Mouse (Mus musculus): ENCODE data around the gene 2300003K06Rik. TPM values are rescaled to one million over a fixed set of nuclear protein-coding genes. Genes with fewer than 3 reads are reported as not detected.

Gene 2300003K06Rik
- total RNA-seq (2023) = not detected

GRCm38 (mm10) chr11:99837966-99838365 lies at the start of gene 2300003K06Rik:
Gene 2300003K06Rik (minus strand): TSS chr11:99838066.

DNA sequence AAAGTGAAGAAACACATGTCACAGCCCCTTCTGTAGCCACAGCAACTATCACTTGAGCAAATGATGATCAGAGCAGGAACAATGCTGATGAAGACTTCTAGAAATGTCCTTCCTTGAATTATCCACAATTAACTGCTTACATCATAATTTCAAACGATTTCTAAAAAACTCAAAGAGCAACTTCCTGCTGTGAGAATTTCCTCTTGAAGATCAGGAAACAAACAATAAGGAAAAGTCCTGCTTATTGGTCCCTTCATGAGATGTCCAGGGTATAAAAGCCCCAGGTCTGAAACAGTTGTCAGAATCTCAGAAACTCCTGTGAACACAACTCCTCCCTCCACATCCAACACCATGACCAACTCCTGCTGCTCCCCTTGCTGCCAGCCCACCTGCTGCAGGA lies 41.0 kb upstream of the 2300003K06Rik start, which contains the start of gene Gm11567:
Gene Gm11567, plus strand, starts transcription at position 301 of the 400 bp plus-strand sequence.

DNA sequence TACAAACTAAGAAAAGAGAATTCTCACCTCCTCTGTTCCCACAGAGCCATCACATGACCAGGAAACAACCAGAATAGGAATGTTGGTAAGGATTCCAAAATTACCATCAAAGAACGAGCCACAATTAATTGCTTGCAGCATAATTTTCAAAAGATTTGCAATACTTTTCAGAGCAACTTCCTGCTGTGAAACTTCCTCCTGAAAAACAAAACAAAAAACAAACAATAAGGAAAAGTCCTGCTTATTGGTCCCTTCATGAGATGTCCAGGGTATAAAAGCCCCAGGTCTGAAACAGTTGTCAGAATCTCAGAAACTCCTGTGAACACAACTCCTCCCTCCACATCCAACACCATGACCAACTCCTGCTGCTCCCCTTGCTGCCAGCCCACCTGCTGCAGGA lies 35.2 kb upstream of the 2300003K06Rik start, which contains the start of gene Krtap9-1:
Gene Krtap9-1, plus strand, starts transcription at position 301 of the 400 bp plus-strand sequence.

GRCm38 (mm10) chr11:99864176-99864575 lies 26.3 kb upstream of the 2300003K06Rik start, which contains the start of gene Gm11559:
Gene Gm11559 (plus strand): TSS chr11:99864476.

GRCm38 (mm10) chr11:99857617-99858016 lies 19.8 kb upstream of the 2300003K06Rik start, which contains the start of gene Gm11568:
Gene Gm11568 (plus strand): TSS chr11:99857917.

DNA sequence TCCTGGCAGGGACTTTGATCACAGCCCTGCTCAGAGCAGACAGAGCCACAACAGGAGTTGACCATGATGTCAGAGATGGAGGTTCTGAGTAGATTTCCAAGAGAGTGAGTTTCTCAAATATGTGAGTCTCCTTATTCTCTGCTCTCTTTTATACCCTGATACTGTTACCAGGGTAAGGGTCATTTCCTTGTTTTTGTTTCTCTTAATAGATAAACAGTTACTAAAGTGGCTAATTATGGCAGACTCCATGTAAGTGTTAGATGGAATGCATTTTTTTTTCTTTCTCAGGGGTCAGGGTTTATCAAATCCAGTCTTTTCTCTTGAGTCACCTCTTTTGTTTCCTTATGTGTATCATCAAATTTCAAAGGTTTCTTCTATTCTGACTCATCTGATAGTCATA lies 13.6 kb upstream of the 2300003K06Rik start, which contains the start of gene Krtap4-16:
Gene Krtap4-16, minus strand, starts transcription at position 101 of the 400 bp plus-strand sequence.

DNA sequence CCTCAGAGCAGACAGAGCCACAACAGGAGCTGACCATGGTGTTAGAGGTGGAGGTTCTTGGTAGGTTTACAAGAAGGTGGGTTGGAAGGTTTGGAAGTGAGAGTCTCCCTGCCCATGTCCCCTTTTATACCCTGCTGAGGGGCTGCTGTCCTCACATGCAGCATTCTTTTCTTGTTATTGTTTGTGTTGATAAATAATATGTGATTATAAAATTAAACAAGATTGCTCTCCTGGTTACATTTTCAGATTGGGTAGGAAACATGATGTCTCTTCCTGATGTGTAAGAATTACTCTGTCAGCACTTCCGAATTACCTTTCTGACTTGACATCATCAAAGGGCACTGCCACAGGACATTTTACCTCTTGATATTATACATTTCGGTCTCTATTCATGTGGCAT lies 22.3 kb downstream of the 2300003K06Rik start, which contains the start of gene Gm11564:
Gene Gm11564, minus strand, starts transcription at position 101 of the 400 bp plus-strand sequence.

GRCm38 (mm10) chr11:99809792-99810191 lies 28.1 kb downstream of the 2300003K06Rik start, which contains the start of gene Krtap4-13:
Gene Krtap4-13 (minus strand): TSS chr11:99809892.

DNA sequence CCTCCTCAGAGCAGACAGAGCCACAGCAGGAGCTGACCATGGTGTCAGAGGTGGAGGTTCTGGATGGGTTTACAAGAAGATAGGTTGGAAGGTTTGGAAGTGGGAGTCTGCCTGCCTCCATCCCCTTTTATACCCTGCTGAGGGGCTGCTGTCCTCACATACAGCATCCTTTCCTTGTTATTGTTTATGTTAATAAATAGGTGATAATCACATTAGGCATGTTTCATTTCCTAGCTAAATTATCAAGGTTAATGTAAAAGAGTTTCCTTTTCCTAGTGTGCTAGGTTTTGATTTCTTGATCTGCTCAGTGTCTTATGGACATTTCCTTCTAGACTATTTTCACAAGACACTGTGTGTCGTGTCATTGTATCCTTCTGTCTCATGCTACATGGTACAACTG lies 33.5 kb downstream of the 2300003K06Rik start, which contains the start of gene Gm11554:
Gene Gm11554, minus strand, starts transcription at position 101 of the 400 bp plus-strand sequence.

DNA sequence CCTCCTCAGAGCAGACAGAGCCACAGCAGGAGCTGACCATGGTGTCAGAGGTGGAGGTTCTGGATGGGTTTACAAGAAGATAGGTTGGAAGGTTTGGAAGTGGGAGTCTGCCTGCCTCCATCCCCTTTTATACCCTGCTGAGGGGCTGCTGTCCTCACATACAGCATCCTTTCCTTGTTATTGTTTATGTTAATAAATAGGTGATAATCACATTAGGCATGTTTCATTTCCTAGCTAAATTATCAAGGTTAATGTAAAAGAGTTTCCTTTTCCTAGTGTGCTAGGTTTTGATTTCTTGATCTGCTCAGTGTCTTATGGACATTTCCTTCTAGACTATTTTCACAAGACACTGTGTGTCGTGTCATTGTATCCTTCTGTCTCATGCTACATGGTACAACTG lies 39.0 kb downstream of the 2300003K06Rik start, which contains the start of gene Gm11569:
Gene Gm11569, minus strand, starts transcription at position 101 of the 400 bp plus-strand sequence.

GRCm38 (mm10) chr11:99793367-99793766 lies 44.5 kb downstream of the 2300003K06Rik start, which contains the start of gene Gm11596:
Gene Gm11596 (minus strand): TSS chr11:99793467.

Other genes with a start within 250 kb of the 2300003K06Rik start
- not detected for gene Krtap1-3, start 246.7 kb downstream of the 2300003K06Rik start, total RNA-seq (2023)
- not detected for gene Krtap9-3, start 240.0 kb downstream of the 2300003K06Rik start, total RNA-seq (2023)
- not detected for gene Gm11938, start 234.8 kb downstream of the 2300003K06Rik start, total RNA-seq (2023)
- gene Gm11937, start 227.9 kb downstream of the 2300003K06Rik start, total RNA-seq (2023) = not detected
- gene Krtap2-4, start 223.2 kb downstream of the 2300003K06Rik start, total RNA-seq (2023) = not detected
- gene Gm11562, start 217.6 kb downstream of the 2300003K06Rik start, total RNA-seq (2023) = not detected
- not detected for gene Krtap4-1, start 209.8 kb downstream of the 2300003K06Rik start, total RNA-seq (2023)
- gene Krtap4-2, start 203.0 kb downstream of the 2300003K06Rik start, total RNA-seq (2023) = not detected
- not detected for gene Krtap4-7, start 194.0 kb downstream of the 2300003K06Rik start, total RNA-seq (2023)
- not detected for gene Gm11555, start 187.8 kb downstream of the 2300003K06Rik start, total RNA-seq (2023)
- gene Gm11563, start 179.1 kb downstream of the 2300003K06Rik start, total RNA-seq (2023) = not detected
- gene Krtap4-6, start 172.1 kb downstream of the 2300003K06Rik start, total RNA-seq (2023) = not detected
- not detected for gene Gm14190, start 147.3 kb downstream of the 2300003K06Rik start, total RNA-seq (2023)
- gene Gm14180, start 103.8 kb downstream of the 2300003K06Rik start, total RNA-seq (2023) = not detected
- gene Gm11595, start 65.2 kb downstream of the 2300003K06Rik start, total RNA-seq (2023) = not detected
- gene Krtap4-8, start 57.4 kb downstream of the 2300003K06Rik start, total RNA-seq (2023) = not detected
- gene Krtap4-9, start 52.9 kb downstream of the 2300003K06Rik start, total RNA-seq (2023) = not detected
- not detected for gene Gm11596, start 44.6 kb downstream of the 2300003K06Rik start, total RNA-seq (2023)
- not detected for gene Gm11569, start 39.1 kb downstream of the 2300003K06Rik start, total RNA-seq (2023)
- not detected for gene Gm11554, start 33.6 kb downstream of the 2300003K06Rik start, total RNA-seq (2023)
- gene Krtap4-13, start 28.2 kb downstream of the 2300003K06Rik start, total RNA-seq (2023) = not detected
- not detected for gene Gm11564, start 22.4 kb downstream of the 2300003K06Rik start, total RNA-seq (2023)
- not detected for gene Krtap4-16, start 13.5 kb upstream of the 2300003K06Rik start, total RNA-seq (2023)
- gene Gm11568, start 19.9 kb upstream of the 2300003K06Rik start, total RNA-seq (2023) = not detected
- not detected for gene Gm11559, start 26.4 kb upstream of the 2300003K06Rik start, total RNA-seq (2023)
- gene Krtap9-1, start 35.3 kb upstream of the 2300003K06Rik start, total RNA-seq (2023) = not detected
- gene Gm11567, start 41.1 kb upstream of the 2300003K06Rik start, total RNA-seq (2023) = not detected
- gene Krtap31-1, start 69.9 kb upstream of the 2300003K06Rik start, total RNA-seq (2023) = not detected
- gene Gm11565, start 76.7 kb upstream of the 2300003K06Rik start, total RNA-seq (2023) = not detected
- not detected for gene Krtap31-2, start 98.2 kb upstream of the 2300003K06Rik start, total RNA-seq (2023)
- gene Krtap9-5, start 110.4 kb upstream of the 2300003K06Rik start, total RNA-seq (2023) = not detected
- gene Krtap29-1, start 141.0 kb upstream of the 2300003K06Rik start, total RNA-seq (2023) = not detected
- gene Krtap16-1, start 148.5 kb upstream of the 2300003K06Rik start, total RNA-seq (2023) = not detected
- gene Krtap17-1, start 155.9 kb upstream of the 2300003K06Rik start, total RNA-seq (2023) = not detected
- gene Krt33a, start 178.1 kb upstream of the 2300003K06Rik start, total RNA-seq (2023) = not detected
- gene Krt33b, start 191.8 kb upstream of the 2300003K06Rik start, total RNA-seq (2023) = not detected
- not detected for gene Krt34, start 203.5 kb upstream of the 2300003K06Rik start, total RNA-seq (2023)
- not detected for gene Krt31, start 212.5 kb upstream of the 2300003K06Rik start, total RNA-seq (2023)